Mouse (Mus musculus): Measurements from ENCODE around the gene Tomm34.
"Not testable (repeated sequence)": the region's sequence is repeated elsewhere in the genome, so short reads cannot be mapped to it uniquely, and the experiment has no call there.

The Tomm34 gene

GRCm38 (mm10) chr2:164076874-164077425, 6.0 kb upstream of the Tomm34 start:
- no peak for DNase-seq (ENCODE audit: extremely low spot score, low read depth, low spot score)

- no peak for DNase-seq (ENCODE audit: extremely low spot score, low read depth, low spot score)
Measured at GRCm38 (mm10) chr2:164075088-164075487, 4.1 kb upstream of the Tomm34 start.

DNA sequence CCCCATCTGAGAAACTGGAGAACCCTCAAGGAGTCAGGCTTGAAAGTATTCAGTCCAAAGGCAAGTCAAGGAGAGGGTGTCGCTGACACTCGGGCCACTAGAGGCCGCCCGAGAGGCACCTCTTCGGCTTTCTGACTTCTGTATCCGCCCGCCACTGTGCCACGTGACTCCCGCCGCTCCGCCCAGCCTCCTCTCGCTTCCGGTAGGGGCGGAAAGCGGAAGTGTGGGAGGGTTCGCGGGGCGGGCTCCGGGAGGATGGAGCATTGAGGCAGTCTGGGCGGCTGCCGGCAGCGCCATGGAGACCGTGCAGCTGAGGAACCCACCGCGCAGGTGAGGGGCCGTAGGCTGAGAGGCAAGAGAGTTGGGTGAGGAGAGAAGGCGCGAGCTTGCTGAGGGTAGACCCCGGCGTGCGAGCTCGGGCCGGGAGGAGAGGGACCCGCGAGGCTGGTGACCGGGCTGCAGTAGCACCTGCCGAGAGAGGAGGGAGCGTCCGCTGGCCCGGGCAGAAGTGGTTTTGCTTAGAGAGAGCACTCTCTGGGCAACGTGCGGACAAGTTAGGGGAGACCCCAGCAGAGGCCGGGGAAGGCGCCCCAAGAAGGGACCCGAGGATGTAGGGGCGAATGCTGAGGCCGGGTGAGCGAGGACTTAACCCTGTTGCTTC, 3.1 kb upstream of the Tomm34 start:
- DNase-seq (ENCODE audit: extremely low spot score, low read depth, low spot score) = peak; percentile 94

- no peak for DNase-seq (ENCODE audit: extremely low spot score, low read depth, low spot score)
Measured at GRCm38 (mm10) chr2:164073120-164073519, 2.2 kb upstream of the Tomm34 start.

- no peak for DNase-seq (ENCODE audit: extremely low spot score, low read depth, low spot score)
Measured at GRCm38 (mm10) chr2:164072109-164072508, 1.1 kb upstream of the Tomm34 start.

- DNase-seq (ENCODE audit: extremely low spot score, low read depth, low spot score) = not testable (repeated sequence)
Measured at GRCm38 (mm10) chr2:164071437-164071820, 460 bp upstream of the Tomm34 start.

DNA sequence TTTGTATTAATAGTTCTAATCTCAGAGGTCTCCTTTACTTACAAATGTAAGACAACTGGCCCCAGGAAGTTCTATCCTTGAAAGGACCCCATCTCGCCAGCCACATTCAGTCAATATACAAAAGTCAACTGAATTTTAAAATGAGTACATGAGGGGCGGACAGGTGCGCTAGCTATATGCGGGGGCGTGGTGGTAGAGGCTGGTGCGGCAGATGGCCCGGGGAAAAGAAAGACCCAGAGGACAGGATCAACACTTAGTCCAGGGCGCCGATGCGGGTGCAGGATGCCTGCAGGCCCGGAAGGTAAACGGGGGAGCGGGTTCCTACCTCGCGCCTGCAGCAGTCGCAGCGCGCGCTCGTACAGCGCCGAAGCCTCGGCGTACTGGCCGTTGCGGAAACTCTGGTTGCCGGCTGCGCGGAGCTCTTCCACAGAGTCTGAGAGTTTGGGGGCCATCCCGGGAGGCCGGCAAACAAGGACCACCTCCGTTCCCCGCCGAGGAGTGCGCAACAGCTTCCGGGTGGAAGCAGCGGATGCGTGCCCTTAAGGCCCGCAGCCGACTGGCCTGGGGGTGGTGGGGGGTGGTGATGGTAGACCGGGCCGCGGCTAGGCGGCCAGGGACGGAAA, 716 bp downstream of the Tomm34 start, which contains the start of gene Stk4:
Gene Stk4 (plus strand): TSS at position 181 of the 623 bp plus-strand sequence.
- no peak for DNase-seq (ENCODE audit: extremely low spot score, low read depth, low spot score)

GRCm38 (mm10) chr2:164059634-164060235, 11.2 kb downstream of the Tomm34 start:
- DNase-seq (ENCODE audit: extremely low spot score, low read depth, low spot score) = no peak

DNA sequence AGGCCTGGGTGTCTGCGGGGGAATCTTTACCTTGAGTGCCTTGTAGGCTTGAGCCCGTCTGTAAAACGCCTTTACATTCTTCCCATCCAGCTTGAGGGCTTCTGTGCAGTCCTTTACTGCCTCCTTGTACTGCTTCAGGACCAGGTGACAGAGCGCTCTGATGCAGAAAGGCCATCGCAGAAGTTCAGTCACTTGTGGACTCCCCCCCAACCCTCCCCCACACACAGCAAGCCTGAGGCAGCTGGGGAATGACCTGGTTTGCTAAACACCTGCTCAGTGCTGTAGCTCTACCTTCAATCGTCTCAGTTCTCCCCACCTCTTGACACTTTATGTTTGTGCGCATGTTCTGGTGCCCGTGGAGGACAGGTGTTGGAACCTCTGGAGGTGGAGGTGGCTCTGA, 16.3 kb downstream of the Tomm34 start:
- no peak for DNase-seq (ENCODE audit: extremely low spot score, low read depth, low spot score)

DNA sequence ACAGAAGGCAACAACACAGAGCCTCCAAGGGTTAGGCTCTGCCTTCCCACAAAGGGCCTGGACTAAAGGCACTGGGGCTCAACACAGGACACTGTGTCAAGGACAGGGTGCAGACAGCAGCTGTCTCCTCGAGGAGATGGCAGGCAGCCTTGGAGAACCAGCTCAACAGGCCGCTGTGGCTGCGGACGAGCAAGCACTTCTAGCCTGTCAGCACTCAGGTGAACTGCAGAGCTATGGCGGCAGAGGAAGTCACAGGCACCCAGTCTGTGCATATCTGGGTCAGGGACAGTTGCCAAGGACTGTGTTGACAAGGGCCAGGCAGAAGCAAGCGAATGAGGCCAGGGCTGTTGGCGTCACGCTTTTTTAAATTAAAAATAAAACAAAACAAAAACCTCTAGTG, 17.2 kb downstream of the Tomm34 start:
- no peak for DNase-seq (ENCODE audit: extremely low spot score, low read depth, low spot score)

DNA sequence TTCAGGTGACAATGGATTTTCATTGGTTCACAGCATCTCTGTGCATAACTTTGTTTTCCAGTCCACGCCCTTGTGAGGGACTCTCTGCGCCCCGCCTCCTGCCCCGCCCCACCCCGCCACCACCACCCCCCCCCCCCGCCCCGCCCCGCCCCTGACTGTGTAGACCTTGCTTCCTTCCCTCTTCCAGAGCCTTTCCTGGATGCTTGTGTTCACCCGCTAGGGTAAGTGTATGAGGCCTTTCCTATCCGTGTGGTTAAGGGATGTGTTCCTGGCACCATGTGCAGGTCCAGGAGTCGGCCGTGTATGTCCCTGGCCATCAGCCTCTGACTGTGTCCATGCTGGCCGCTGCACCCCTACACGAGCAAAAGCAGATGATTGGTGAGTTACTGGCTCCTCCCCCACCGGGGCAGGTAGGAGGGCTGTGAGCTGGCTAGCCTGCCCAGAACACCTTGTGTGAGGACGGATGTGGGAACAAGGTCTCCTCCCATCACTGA, 23.7 kb downstream of the Tomm34 start:
- DNase-seq (ENCODE audit: extremely low spot score, low read depth, low spot score) = no peak

GRCm38 (mm10) chr2:164041523-164041922, 29.4 kb downstream of the Tomm34 start:
- DNase-seq (ENCODE audit: extremely low spot score, low read depth, low spot score) = no peak

- no peak for DNase-seq (ENCODE audit: extremely low spot score, low read depth, low spot score)
Measured at GRCm38 (mm10) chr2:164040949-164041348, 30.0 kb downstream of the Tomm34 start.

DNA sequence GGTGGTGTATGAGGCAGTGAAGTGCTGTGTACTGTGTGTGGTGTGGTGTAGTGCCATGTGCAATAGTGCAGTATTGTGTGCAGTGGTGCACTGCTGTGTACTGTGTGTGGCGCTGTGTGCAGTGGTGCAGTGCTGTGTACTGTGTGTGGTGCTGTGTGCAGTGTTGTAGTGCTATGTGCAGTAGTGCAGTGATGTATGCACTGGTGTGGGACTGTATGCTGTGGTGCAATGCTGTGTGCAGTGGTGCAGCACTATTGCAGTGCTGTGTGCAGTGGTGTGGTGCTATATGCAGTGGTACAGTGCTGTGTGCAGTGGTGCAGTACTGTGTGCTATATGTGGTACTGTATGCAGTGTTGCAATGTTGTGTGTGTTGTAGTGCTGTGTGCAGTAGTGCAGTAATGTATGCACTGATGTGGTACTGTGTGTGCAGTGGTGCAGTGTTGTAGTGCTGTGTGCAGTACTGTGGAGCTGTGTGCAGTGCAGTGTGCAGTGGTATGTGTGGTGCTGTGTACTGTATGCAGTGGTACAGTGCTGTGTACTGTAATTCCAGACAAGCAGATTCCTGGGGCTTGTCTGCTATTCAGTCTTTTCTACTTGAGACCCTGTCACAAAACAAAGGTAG, 32.5 kb downstream of the Tomm34 start:
- DNase-seq (ENCODE audit: extremely low spot score, low read depth, low spot score) = no peak

DNA sequence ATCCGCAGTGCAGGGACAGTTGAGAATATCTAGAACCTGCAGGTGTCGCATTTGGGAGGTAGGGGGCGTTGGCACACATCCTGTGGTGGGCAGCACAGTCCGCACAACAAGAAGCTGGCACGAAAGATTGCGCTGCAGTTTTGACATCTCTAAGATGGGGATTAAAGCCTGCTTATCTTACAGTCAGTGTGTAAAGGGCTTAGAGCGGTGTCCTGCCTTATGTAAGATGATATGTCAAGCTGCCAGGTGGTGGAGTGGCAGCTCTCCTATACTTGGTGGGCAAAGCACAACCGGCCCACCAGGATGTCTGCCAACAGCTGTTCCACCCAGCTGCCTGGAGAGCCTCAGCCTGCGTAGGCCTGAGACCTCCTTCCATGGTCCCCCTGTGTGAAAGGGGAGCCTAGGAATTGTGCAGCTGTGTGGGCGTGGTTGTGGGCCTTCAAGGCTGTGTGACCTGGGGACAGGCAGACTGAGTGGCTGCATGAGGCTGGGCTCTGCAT, 34.4 kb downstream of the Tomm34 start:
- DNase-seq (ENCODE audit: extremely low spot score, low read depth, low spot score) = no peak

GRCm38 (mm10) chr2:164032973-164033372, 38.0 kb downstream of the Tomm34 start:
- DNase-seq (ENCODE audit: extremely low spot score, low read depth, low spot score) = no peak

- DNase-seq (ENCODE audit: extremely low spot score, low read depth, low spot score) = no peak
Measured at GRCm38 (mm10) chr2:164031147-164031546, 39.8 kb downstream of the Tomm34 start.

DNA sequence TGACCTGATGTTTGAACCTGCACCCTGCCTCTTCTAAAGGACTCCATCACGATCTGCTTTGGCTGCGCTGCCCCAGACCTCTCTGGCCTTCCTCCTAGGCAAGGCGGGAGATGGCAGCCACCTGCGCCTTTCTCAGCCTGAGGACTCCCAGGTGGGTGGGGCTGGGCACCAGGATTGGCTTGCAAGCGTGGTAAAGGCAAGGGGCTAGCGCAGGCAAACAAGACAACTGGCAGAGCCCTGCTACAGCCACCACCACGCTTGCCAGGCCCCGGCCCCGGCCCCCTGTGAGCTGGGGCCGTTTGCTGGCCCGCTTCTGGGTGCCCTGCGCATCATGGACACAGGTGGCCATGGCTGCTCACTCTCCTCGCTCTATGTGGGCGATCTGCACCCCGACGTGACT, 45.8 kb downstream of the Tomm34 start, which contains the start of gene Pabpc1l:
Gene Pabpc1l (plus strand): TSS at position 301 of the 400 bp plus-strand sequence.
- DNase-seq (ENCODE audit: extremely low spot score, low read depth, low spot score) = no peak

DNA sequence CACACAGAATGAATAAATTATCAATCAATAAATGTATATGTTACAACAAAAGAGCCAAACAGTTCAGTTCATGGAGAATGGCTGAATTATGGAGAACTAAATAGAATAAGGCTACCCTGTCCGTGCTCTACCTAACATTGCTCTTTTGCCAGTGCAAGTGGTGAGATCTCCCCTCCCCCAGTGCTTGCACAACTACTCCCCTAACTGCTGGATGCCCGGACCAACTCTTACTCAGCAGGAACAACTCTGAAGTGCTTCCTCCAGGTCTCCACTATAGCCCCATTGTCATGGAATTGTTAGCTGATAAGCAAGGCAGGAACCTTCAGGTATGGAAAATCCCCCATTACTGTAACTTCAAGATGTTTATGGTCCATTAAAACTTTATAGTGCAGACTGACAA, 48.9 kb downstream of the Tomm34 start:
- no peak for DNase-seq (ENCODE audit: extremely low spot score, low read depth, low spot score)

- no peak for DNase-seq (ENCODE audit: extremely low spot score, low read depth, low spot score)
Measured at GRCm38 (mm10) chr2:164019943-164020342, 51.0 kb downstream of the Tomm34 start.

DNA sequence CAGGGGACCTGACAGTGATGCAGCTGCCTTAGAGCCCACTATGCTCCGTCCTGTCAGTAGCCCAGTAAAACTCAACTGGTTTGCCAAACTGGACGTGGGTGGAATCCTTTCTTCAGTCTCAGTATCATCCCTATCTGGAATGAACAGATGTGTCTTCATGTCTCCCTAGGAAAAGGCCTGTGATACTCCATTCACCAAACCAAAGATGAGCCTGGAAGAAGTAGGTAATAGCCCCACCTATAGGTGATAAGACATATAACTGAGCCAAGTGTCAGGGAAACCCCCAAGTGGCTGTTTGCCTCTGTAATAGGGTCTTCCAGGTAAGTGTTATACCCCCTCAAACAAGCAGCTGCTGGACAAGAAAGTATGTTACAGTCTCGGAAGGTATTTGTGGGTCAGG, 52.1 kb downstream of the Tomm34 start:
- no peak for DNase-seq (ENCODE audit: extremely low spot score, low read depth, low spot score)

Data from hindlimb bud, embryonic 11.5 days (tissue).